Mouse (Mus musculus): ENCODE data around the gene Dnajc7.
"Not testable (repeated sequence)": the region's sequence is repeated elsewhere in the genome, so short reads cannot be mapped to it uniquely, and the experiment has no call there.

- not testable (repeated sequence) for TF ChIP-seq EP300, CTCF (IDR thresholded peaks at IDR 0.05; ENCODE audit: low read depth)
Measured at GRCm38 (mm10) chr11:100582413-100582812, 37.6 kb downstream of the Dnajc7 start.
